Mouse (Mus musculus) urinary bladder, postnatal 36 days (tissue): Measurements from ENCODE around the gene Olfr312.
A peak's percentile ranks its signal among the peaks of the same experiment; 100 is the strongest.
"Not testable (repeated sequence)": the region's sequence is repeated elsewhere in the genome, so short reads cannot be mapped to it uniquely, and the experiment has no call there.

Experiments used
- DNase-seq, 2 experiments: peaks; one replicate each; pipeline ENCODE4 v3.0.0; 2022; ENCODE audit warnings: low spot score in 2 of 2, mixed read lengths in 1 of 2

Olfr312 gene

GRCm38 (mm10) chr11:58828937-58829336 lies at the start of gene Olfr312:
Gene Olfr312, plus strand, starts transcription at chr11:58829237.
- DNase-seq = not testable (repeated sequence)

GRCm38 (mm10) chr11:58782480-58783089 lies 46.5 kb upstream of the Olfr312 start, which contains the start of gene Olfr314:
Gene Olfr314, plus strand, starts transcription at chr11:58782952.
- no peak for DNase-seq

- no peak for DNase-seq
Observed at GRCm38 (mm10) chr11:58784182-58784581, 44.9 kb upstream of the Olfr312 start.

GRCm38 (mm10) chr11:58787651-58788050 lies 41.4 kb upstream of the Olfr312 start:
- DNase-seq = no peak

- no peak for DNase-seq
Observed at GRCm38 (mm10) chr11:58788346-58788745, 40.7 kb upstream of the Olfr312 start.

- DNase-seq = no peak
Observed at GRCm38 (mm10) chr11:58789532-58789931, 39.5 kb upstream of the Olfr312 start.

GRCm38 (mm10) chr11:58790053-58790452 lies 39.0 kb upstream of the Olfr312 start:
- DNase-seq = no peak

- no peak for DNase-seq
Observed at GRCm38 (mm10) chr11:58790646-58791045, 38.4 kb upstream of the Olfr312 start.

GRCm38 (mm10) chr11:58795856-58796255 lies 33.2 kb upstream of the Olfr312 start:
- DNase-seq = no peak

- no peak for DNase-seq
Observed at GRCm38 (mm10) chr11:58796850-58797249, 32.2 kb upstream of the Olfr312 start.

GRCm38 (mm10) chr11:58799747-58800146 lies 29.3 kb upstream of the Olfr312 start:
- no peak for DNase-seq

- DNase-seq = no peak
Observed at GRCm38 (mm10) chr11:58801558-58802228, 27.3 kb upstream of the Olfr312 start, which contains the start of gene Fam183b. Gene Fam183b, minus strand, starts transcription at chr11:58801960.

GRCm38 (mm10) chr11:58803871-58804270 lies 25.2 kb upstream of the Olfr312 start:
- no peak for DNase-seq

- no peak for DNase-seq
Observed at GRCm38 (mm10) chr11:58804393-58804792, 24.6 kb upstream of the Olfr312 start.

- DNase-seq = no peak
Observed at GRCm38 (mm10) chr11:58812001-58812400, 17.0 kb upstream of the Olfr312 start.

GRCm38 (mm10) chr11:58814700-58815099 lies 14.3 kb upstream of the Olfr312 start, which contains the start of gene Olfr313:
Gene Olfr313, plus strand, starts transcription at chr11:58815000.
- DNase-seq = not testable (repeated sequence)

GRCm38 (mm10) chr11:58815676-58816075 lies 13.4 kb upstream of the Olfr312 start:
- DNase-seq = no peak

- no peak for DNase-seq
Observed at GRCm38 (mm10) chr11:58829764-58830163, 727 bp downstream of the Olfr312 start.

- DNase-seq = not testable (repeated sequence)
Observed at GRCm38 (mm10) chr11:58832541-58832940, 3.5 kb downstream of the Olfr312 start.

- DNase-seq = not testable (repeated sequence)
Observed at GRCm38 (mm10) chr11:58838951-58839350, 9.9 kb downstream of the Olfr312 start, which contains the start of gene Olfr311. Gene Olfr311, plus strand, starts transcription at chr11:58839251.

GRCm38 (mm10) chr11:58846919-58847461 lies 18.0 kb downstream of the Olfr312 start, which contains the start of gene Gm12258:
Gene Gm12258, plus strand, starts transcription at chr11:58847158.
- peak; percentile 77 to 84 for DNase-seq

- DNase-seq = no peak
Observed at GRCm38 (mm10) chr11:58847636-58848035, 18.6 kb downstream of the Olfr312 start.

GRCm38 (mm10) chr11:58849731-58850130 lies 20.7 kb downstream of the Olfr312 start:
- DNase-seq = no peak
